Comparison of ENCODE assay signal across 26 mouse cellular contexts in genomic region chr9:20785055-20785454, GRCm38 (mm10). TPM values are rescaled to one million over a fixed set of nuclear protein-coding genes. Genes with fewer than 3 reads are reported as not detected.
DNase-seq lines count a peak whose midpoint lies in the region; ATAC-seq lines count a peak whose summit lies in the region.
"Had no signal": no experiment of that assay in that cellular context is flagged by ENCODE, and none has a peak within 500 bp of the region (broad histone marks: within the 10 kb centered on the region; RNA-seq: fewer than 3 reads in every experiment).

No protein-coding gene starts in this region.

- H3K9ac ChIP-seq in kidney, embryonic 16.5 days (replicated peaks; ENCODE audit: low read length) = no peak overlapping the region
- H3K9ac ChIP-seq in stomach, embryonic 14.5 days (replicated peaks; ENCODE audit: low read depth, low read length) = no peak overlapping the region
- H3K9ac ChIP-seq: embryonic facial prominence, embryonic 13.5 days; hindbrain, embryonic 15.5 days had no signal

- no peak overlapping the region for H3K4me2 ChIP-seq in kidney, embryonic 16.5 days (replicated peaks; ENCODE audit: low read depth, low read length)
- H3K4me2 ChIP-seq in stomach, embryonic 14.5 days (replicated peaks; ENCODE audit: low read depth, low read length) = no peak overlapping the region
- H3K4me2 ChIP-seq: embryonic facial prominence, embryonic 13.5 days; heart, embryonic 11.5 days; hindbrain, embryonic 15.5 days had no signal

- H3K4me1 ChIP-seq in heart, embryonic 10.5 days = no peaks in the 10 kb centered on the region
- no peaks in the 10 kb centered on the region for H3K4me1 ChIP-seq in kidney, embryonic 16.5 days (ENCODE audit: insufficient read depth, low read length)
- peaks cover 7% of the 10 kb centered on the region; the same call in 1 of the 2 replicates for H3K4me1 ChIP-seq in stomach, embryonic 14.5 days (ENCODE audit: control insufficient read depth, insufficient read depth, low read length)
- H3K4me1 ChIP-seq: hindbrain, embryonic 15.5 days had no signal

- no peak overlapping the region for H3K4me3 ChIP-seq in heart, embryonic 10.5 days
- H3K4me3 ChIP-seq in kidney, embryonic 16.5 days (ENCODE audit: low read length) = no peak overlapping the region
- H3K4me3 ChIP-seq in stomach, embryonic 14.5 days (ENCODE audit: low read depth, low read length) = no peak overlapping the region
- H3K4me3 ChIP-seq: embryonic facial prominence, embryonic 13.5 days; hindbrain, embryonic 15.5 days had no signal

- no peak for DNase-seq in heart, embryonic 10.5 days (ENCODE audit: low spot score)
- no peak for DNase-seq in heart, adult 8-10 months (ENCODE audit: low spot score)
- no peak for DNase-seq in kidney, adult 9 months
- peak; percentile 42 to 47 for DNase-seq in kidney, postnatal 4 days
- no peak for DNase-seq in kidney, adult 8-10 months
- no peak for DNase-seq in left cerebral cortex, adult 18-20 months (ENCODE audit: low spot score in 2 of 2)
- DNase-seq: adrenal gland, postnatal 14 days; cerebellum, adult 11-12 months; cerebellum, adult 9-10 months; cerebellum, postnatal 25 days; gastrocnemius, postnatal 36 days; heart, adult 11 months had no signal

- no peaks in the 10 kb centered on the region for H3K36me3 ChIP-seq in heart, embryonic 10.5 days
- no peaks in the 10 kb centered on the region for H3K36me3 ChIP-seq in kidney, embryonic 16.5 days (ENCODE audit: insufficient read depth, low read length)
- no peaks in the 10 kb centered on the region for H3K36me3 ChIP-seq in stomach, embryonic 14.5 days (ENCODE audit: control insufficient read depth, insufficient read depth, low read length)
- H3K36me3 ChIP-seq: embryonic facial prominence, embryonic 13.5 days; hindbrain, embryonic 15.5 days had no signal

- peak overlapping the region; percentile 4; the same call in 1 of the 2 replicates for H3K27ac ChIP-seq in heart, embryonic 10.5 days
- H3K27ac ChIP-seq in kidney, embryonic 16.5 days (ENCODE audit: low read length) = no peak overlapping the region
- 0 out of 2 replicates have a peak overlapping the region, but pooled peaks have one; percentile 7 for H3K27ac ChIP-seq in stomach, embryonic 14.5 days (ENCODE audit: low read length)
- H3K27ac ChIP-seq: embryonic facial prominence, embryonic 13.5 days; hindbrain, embryonic 15.5 days had no signal

- peak; percentile 81 for ATAC-seq in kidney, embryonic 16.5 days (ENCODE audit: low FRiP score, low TSS enrichment)
- no peak for ATAC-seq in stomach, embryonic 14.5 days (ENCODE audit: insufficient number of reproducible peaks, insufficient read depth, low FRiP score, low read depth)
- ATAC-seq: activated CD4-positive, CD25-positive, alpha-beta regulatory T cell, adult 4 months; forebrain, embryonic 14.5 days; Patski had no signal

- WGBS in heart, embryonic 10.5 days = 70% methylated on average over 6 of the region's 6 CpGs
- WGBS in kidney, embryonic 16.5 days = 32% methylated on average over 6 of the region's 6 CpGs
- 40% methylated on average over 6 of the region's 6 CpGs for WGBS in stomach, embryonic 14.5 days

- peaks cover 2% of the 10 kb centered on the region; the same call in 1 of the 2 replicates for H3K9me3 ChIP-seq in heart, embryonic 10.5 days
- H3K9me3 ChIP-seq in kidney, embryonic 16.5 days (ENCODE audit: low read length) = no peaks in the 10 kb centered on the region; the same call in 1 of the 2 replicates
- no peaks in the 10 kb centered on the region for H3K9me3 ChIP-seq in stomach, embryonic 14.5 days (ENCODE audit: control insufficient read depth, low read depth, low read length)
- H3K9me3 ChIP-seq: embryonic facial prominence, embryonic 13.5 days had no signal

- no peaks in the 10 kb centered on the region for H3K27me3 ChIP-seq in heart, embryonic 10.5 days (ENCODE audit: insufficient read depth, poor library complexity, severe bottlenecking)
- no peaks in the 10 kb centered on the region for H3K27me3 ChIP-seq in kidney, embryonic 16.5 days (ENCODE audit: insufficient read depth, low read length)
- no peaks in the 10 kb centered on the region for H3K27me3 ChIP-seq in stomach, embryonic 14.5 days (ENCODE audit: control insufficient read depth, insufficient read depth, low read length)
- H3K27me3 ChIP-seq: embryonic facial prominence, embryonic 13.5 days; hindbrain, embryonic 15.5 days; Patski had no signal

RNA-seq across cellular contexts. Expression of gene Col5a3, which starts 29.8 kb away (rescaled TPM):
- polyA plus RNA-seq in heart, embryonic 10.5 days (2016; fragmentation: Nextera tagmentation; extraction: Ambion mirVana) = 0.06 and 0.11 TPM in 2 replicates
- 10 to 100 TPM in 1 of 4 experiments, 1 to 10 TPM in 3; 5.6 to 10.2 (median 6.4) TPM for total RNA-seq in heart, adult 8-10 months (2022)
- polyA plus RNA-seq in kidney, embryonic 16.5 days (2015; fragmentation: Nextera tagmentation; extraction: Ambion mirVana) = 2.5 TPM in 2 replicates
- polyA plus RNA-seq in stomach, embryonic 14.5 days (2014; fragmentation: Nextera tagmentation; extraction: Ambion mirVana) = 1.1 and 1.2 TPM in 2 replicates
- total RNA-seq in left cerebral cortex, adult 18-20 months (2021) = 1 to 10 TPM; 1.7 to 1.8 TPM
- polyA plus RNA-seq: activated CD4-positive, CD25-positive, alpha-beta regulatory T cell, adult 4 months; heart, embryonic 11.5 days had no signal

RNA-seq across cellular contexts. Expression of gene Rdh8, which starts 33.2 kb away (rescaled TPM):
- not detected in 2 replicates for polyA plus RNA-seq in heart, embryonic 10.5 days (2016; fragmentation: Nextera tagmentation; extraction: Ambion mirVana)
- not detected for total RNA-seq in heart, adult 8-10 months (2022)
- polyA plus RNA-seq in kidney, embryonic 16.5 days (2015; fragmentation: Nextera tagmentation; extraction: Ambion mirVana) = not detected in 2 replicates
- not detected in 2 replicates for polyA plus RNA-seq in stomach, embryonic 14.5 days (2014; fragmentation: Nextera tagmentation; extraction: Ambion mirVana)
- not detected for total RNA-seq in left cerebral cortex, adult 18-20 months (2021)
- total RNA-seq: adrenal gland, adult 18-20 months; adrenal gland, postnatal 14 days; CH12.LX; heart, postnatal 25 days had no signal
- polyA plus RNA-seq: activated CD4-positive, CD25-positive, alpha-beta regulatory T cell, adult 4 months; cortical plate, adult 2 months; embryonic facial prominence, embryonic 13.5 days; forebrain, embryonic 14.5 days; heart, embryonic 11.5 days; heart, embryonic 16.5 days; hindbrain, embryonic 11.5 days; hindbrain, embryonic 15.5 days; Patski had no signal

RNA-seq across cellular contexts. Expression of gene Olfm2, which starts 38.9 kb away (rescaled TPM):
- polyA plus RNA-seq in heart, embryonic 10.5 days (2016; fragmentation: Nextera tagmentation; extraction: Ambion mirVana) = 1.3 and 3.2 TPM in 2 replicates
- under 1 TPM in 3 of 4 experiments, not detected in 1; 0.16 to 0.22 (median 0.22) TPM for total RNA-seq in heart, adult 8-10 months (2022)
- polyA plus RNA-seq in kidney, embryonic 16.5 days (2015; fragmentation: Nextera tagmentation; extraction: Ambion mirVana) = 6.5 and 6.6 TPM in 2 replicates
- 8.0 and 8.6 TPM in 2 replicates for polyA plus RNA-seq in stomach, embryonic 14.5 days (2014; fragmentation: Nextera tagmentation; extraction: Ambion mirVana)
- 100 to 1,000 TPM; 127 to 142 TPM for total RNA-seq in left cerebral cortex, adult 18-20 months (2021)

Comparison
In these comparisons a context has a peak if more than half of its experiments do, and no peak if none do; other contexts are left out.
1. DNase-seq: peak in kidney, postnatal 4 days (2 of 2); none in heart, embryonic 10.5 days (single experiment), heart, adult 8-10 months (single experiment), kidney, adult 9 months (single experiment), kidney, adult 8-10 months (0 of 2) and left cerebral cortex, adult 18-20 months (0 of 2).